In the genomic region with DNA sequence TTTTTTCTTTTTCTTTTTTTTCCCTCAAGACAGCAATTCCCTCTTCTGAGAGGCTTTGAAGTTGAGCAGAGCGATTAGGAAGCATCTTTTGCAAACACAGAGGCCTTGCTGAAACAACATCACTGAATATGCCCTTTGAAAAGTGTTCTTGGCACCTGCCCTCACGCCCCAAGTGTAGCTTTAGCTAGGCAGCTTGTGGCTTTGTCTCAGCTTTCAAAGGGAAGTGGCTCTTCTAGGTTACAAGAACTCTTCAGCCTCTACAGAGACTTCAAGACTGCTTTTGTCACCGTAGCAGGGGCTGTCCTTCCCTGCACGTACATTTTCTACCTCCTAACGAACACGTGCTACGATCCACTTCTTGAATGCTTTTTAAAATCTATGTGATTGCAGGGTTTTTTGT, we compare ENCODE assay signal across 9 mouse cellular contexts. TPM values are rescaled to one million over a fixed set of nuclear protein-coding genes. Genes with fewer than 3 reads are reported as not detected.
DNase-seq lines count a peak whose midpoint lies in the region; ATAC-seq lines count a peak whose summit lies in the region.
"Had no signal": no experiment of that assay in that cellular context is flagged by ENCODE, and none has a peak within 500 bp of the region (broad histone marks: within the 10 kb centered on the region; RNA-seq: fewer than 3 reads in every experiment).

No protein-coding gene starts in this region.

- H3K4me1 ChIP-seq in kidney, embryonic 15.5 days, result peaks cover 26% of the 10 kb centered on the region
- peaks cover 7% of the 10 kb centered on the region for H3K4me1 ChIP-seq in brown adipose tissue, adult 24 weeks (ENCODE audit: control insufficient read depth, insufficient read depth, insufficient read length, low read length)
- peaks cover 8% of the 10 kb centered on the region for H3K4me1 ChIP-seq in neural tube, embryonic 15.5 days
- H3K4me1 ChIP-seq: limb, embryonic 12.5 days had no signal

- no peaks in the 10 kb centered on the region for H3K27me3 ChIP-seq in kidney, embryonic 15.5 days
- no peaks in the 10 kb centered on the region for H3K27me3 ChIP-seq in neural tube, embryonic 15.5 days (replicated peaks)
- H3K27me3 ChIP-seq: limb, embryonic 12.5 days had no signal

- no peaks in the 10 kb centered on the region for H3K36me3 ChIP-seq in kidney, embryonic 15.5 days
- H3K36me3 ChIP-seq in neural tube, embryonic 15.5 days, result no peaks in the 10 kb centered on the region
- H3K36me3 ChIP-seq: limb, embryonic 12.5 days had no signal

- no peak overlapping the region for H3K4me3 ChIP-seq in kidney, embryonic 15.5 days (replicated peaks)
- no peak overlapping the region for H3K4me3 ChIP-seq in brown adipose tissue, adult 24 weeks (ENCODE audit: insufficient read depth, low read depth, low read length)
- no peak overlapping the region for H3K4me3 ChIP-seq in neural tube, embryonic 15.5 days (replicated peaks)
- H3K4me3 ChIP-seq: limb, embryonic 12.5 days had no signal

- no peak for DNase-seq in kidney, adult 18-20 months
- DNase-seq in adrenal gland, postnatal 25 days, result no peak
- DNase-seq in embryo, embryonic 10 days (ENCODE audit: low spot score), result no peak
- no peak for DNase-seq in layer of hippocampus, postnatal 25 days (ENCODE audit: extremely low spot score in 1 of 2, low spot score in 1 of 2)

- H3K9me3 ChIP-seq in kidney, embryonic 15.5 days (replicated peaks), result no peaks in the 10 kb centered on the region
- H3K9me3 ChIP-seq in neural tube, embryonic 15.5 days (replicated peaks), result no peaks in the 10 kb centered on the region
- H3K9me3 ChIP-seq: limb, embryonic 12.5 days had no signal

- no peak for ATAC-seq in kidney, embryonic 15.5 days (replicated peaks; ENCODE audit: low FRiP score)
- ATAC-seq in inflammation-experienced regulatory T-cells, adult 6 months, result peak; percentile 48
- ATAC-seq in neural tube, embryonic 15.5 days (ENCODE audit: low FRiP score), result no peak

- peak overlapping the region; percentile 76 for H3K27ac ChIP-seq in kidney, embryonic 15.5 days
- H3K27ac ChIP-seq in brown adipose tissue, adult 24 weeks (replicated peaks; ENCODE audit: low read depth, low read length), result peak overlapping the region; percentile 85
- H3K27ac ChIP-seq in neural tube, embryonic 15.5 days (replicated peaks), result peak overlapping the region; percentile 70
- H3K27ac ChIP-seq: limb, embryonic 12.5 days had no signal

- no peak overlapping the region for H3K4me2 ChIP-seq in kidney, embryonic 15.5 days
- H3K4me2 ChIP-seq in neural tube, embryonic 15.5 days, result no peak overlapping the region
- H3K4me2 ChIP-seq: limb, embryonic 12.5 days had no signal

- H3K9ac ChIP-seq in kidney, embryonic 15.5 days, result no peak overlapping the region
- no peak overlapping the region for H3K9ac ChIP-seq in neural tube, embryonic 15.5 days (replicated peaks)
- H3K9ac ChIP-seq: limb, embryonic 12.5 days had no signal

- WGBS in kidney, embryonic 15.5 days, result 44% methylated on average over 7 of the region's 7 CpGs
- 46% methylated on average over 7 of the region's 7 CpGs for WGBS in neural tube, embryonic 15.5 days

RNA-seq across cellular contexts. Expression of gene Itm2b, which starts 4.0 kb away (rescaled TPM):
- polyA plus RNA-seq in kidney, embryonic 15.5 days (2015; fragmentation: Nextera tagmentation; extraction: Ambion mirVana), result 910 and 925 TPM in 2 replicates
- 1,115 and 1,308 TPM in 2 replicates for polyA plus RNA-seq in brown adipose tissue, adult 24 weeks (2012; ENCODE audit: insufficient read depth, insufficient read length, missing spikeins)
- 1,000 to 10,000 TPM in 2 of 3 experiments, 100 to 1,000 TPM in 1; 933 to 1,139 (median 1,095) TPM for polyA plus RNA-seq in inflammation-experienced regulatory T-cells, adult 6 months (2017; shearing (Covaris generic))
- polyA plus RNA-seq in neural tube, embryonic 15.5 days (2015; fragmentation: Nextera tagmentation; extraction: Ambion mirVana), result 763 and 813 TPM in 2 replicates
- total RNA-seq in adrenal gland, postnatal 25 days (2021), result 881 and 1,010 TPM in 2 replicates
- total RNA-seq in layer of hippocampus, postnatal 25 days (2021), result 1,000 to 10,000 TPM; 1,010 to 1,023 TPM
